13 mouse cellular contexts compared by ENCODE assay signal in the genomic region with DNA sequence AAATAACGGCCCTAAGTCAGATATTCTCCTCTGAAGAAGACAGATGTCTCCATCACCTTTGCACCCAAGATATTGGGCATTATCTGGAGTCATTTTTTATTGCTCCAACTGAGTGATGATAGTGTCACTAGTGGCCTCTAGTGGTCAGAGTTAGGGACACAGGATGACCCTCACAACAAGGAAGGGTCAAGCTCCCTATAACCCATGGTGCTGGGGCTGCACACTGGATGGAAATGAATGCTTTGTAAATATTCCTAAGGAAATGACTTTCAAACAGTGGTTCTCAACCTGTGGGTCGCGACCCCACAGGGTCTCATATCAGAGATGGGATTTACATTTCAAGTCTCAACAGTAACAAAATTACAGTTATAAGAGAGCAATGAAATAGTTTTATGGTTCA. TPM values are rescaled to one million over a fixed set of nuclear protein-coding genes. Genes with fewer than 3 reads are reported as not detected.
DNase-seq lines count a peak whose midpoint lies in the region; ATAC-seq and TF ChIP-seq lines count a peak whose summit lies in the region.
"Had no signal": no experiment of that assay in that cellular context is flagged by ENCODE, and none has a peak within 500 bp of the region (broad histone marks: within the 10 kb centered on the region; RNA-seq: fewer than 3 reads in every experiment).

No protein-coding gene starts in this region.

- H3K9me3 ChIP-seq in midbrain, postnatal 0 days (ENCODE audit: low read length) = no peaks in the 10 kb centered on the region
- H3K9me3 ChIP-seq in midbrain, embryonic 13.5 days = no peaks in the 10 kb centered on the region

- no peak overlapping the region for H3K9ac ChIP-seq in midbrain, postnatal 0 days (replicated peaks; ENCODE audit: low read length, poor library complexity, severe bottlenecking)
- no peak overlapping the region for H3K9ac ChIP-seq in midbrain, embryonic 13.5 days (replicated peaks)

- no peak overlapping the region for H3K4me2 ChIP-seq in midbrain, postnatal 0 days (ENCODE audit: low read depth, low read length, poor library complexity, severe bottlenecking)
- no peak overlapping the region for H3K4me2 ChIP-seq in midbrain, embryonic 13.5 days (replicated peaks)

- intact Hi-C loops in gastrocnemius, adult 2 months (cut with DNase I) = loop anchor here (2.0 to 5.0 kb wide), 2 partner anchors 40 to 58 kb away; no protein-coding TSS in a partner anchor
- intact Hi-C loops in gastrocnemius, postnatal 14 days (cut with DNase I; ENCODE audit: low total_unique reads) = loop anchor here (5.0 kb wide), 1 partner anchor 35 kb away; no protein-coding TSS in a partner anchor

- H3K4me3 ChIP-seq in gastrocnemius, adult 2 months = no peak overlapping the region
- H3K4me3 ChIP-seq in midbrain, postnatal 0 days (ENCODE audit: low read depth, low read length) = no peak overlapping the region
- H3K4me3 ChIP-seq in midbrain, embryonic 13.5 days (replicated peaks) = no peak overlapping the region
- H3K4me3 ChIP-seq in cortical plate, adult 2 months (ENCODE audit: insufficient read depth, low read length) = no peak overlapping the region
- H3K4me3 ChIP-seq: erythroblast, embryonic 14.5 days had no signal

- H3K27ac ChIP-seq in gastrocnemius, adult 2 months = no peak overlapping the region
- no peak overlapping the region for H3K27ac ChIP-seq in midbrain, postnatal 0 days (ENCODE audit: low read depth, low read length)
- no peak overlapping the region for H3K27ac ChIP-seq in midbrain, embryonic 13.5 days
- no peak overlapping the region for H3K27ac ChIP-seq in cortical plate, adult 2 months (ENCODE audit: insufficient read depth, low read length)
- H3K27ac ChIP-seq: macrophage had no signal

- no peak for DNase-seq in gastrocnemius, adult 2 months
- no peak for DNase-seq in gastrocnemius, postnatal 14 days
- DNase-seq in midbrain, postnatal 0 days (ENCODE audit: low spot score) = no peak
- no peak for DNase-seq in ovary, postnatal 36 days (ENCODE audit: low spot score)
- DNase-seq in layer of hippocampus, adult 8-10 months (ENCODE audit: low spot score in 2 of 2) = no peak
- DNase-seq in right cerebral cortex, postnatal 4 days = no peak
- DNase-seq: spleen, adult 18-20 months; thymus, postnatal 25 days had no signal

- no peaks in the 10 kb centered on the region for H3K4me1 ChIP-seq in midbrain, postnatal 0 days (ENCODE audit: insufficient read depth, low read length)
- H3K4me1 ChIP-seq in midbrain, embryonic 13.5 days (replicated peaks) = no peaks in the 10 kb centered on the region; the same call in 1 of the 2 replicates
- no peaks in the 10 kb centered on the region for H3K4me1 ChIP-seq in cortical plate, adult 2 months (ENCODE audit: control insufficient read depth, insufficient read depth, low read length)

- no peaks in the 10 kb centered on the region for H3K36me3 ChIP-seq in midbrain, postnatal 0 days (ENCODE audit: insufficient read depth, low read length)
- H3K36me3 ChIP-seq in midbrain, embryonic 13.5 days = no peaks in the 10 kb centered on the region

- TF ChIP-seq POLR2A in cortical plate, adult 2 months (IDR thresholded peaks at IDR 0.05; ENCODE audit: extremely low read depth, insufficient read depth, low read length) = no peak

- no peaks in the 10 kb centered on the region for H3K27me3 ChIP-seq in midbrain, postnatal 0 days (ENCODE audit: insufficient read depth, low read length)
- 0 out of 2 replicates have a peak, but pooled peaks cover 3% of the 10 kb centered on the region for H3K27me3 ChIP-seq in midbrain, embryonic 13.5 days

- WGBS in midbrain, postnatal 0 days = 47% methylated on average over 3 of the region's 3 CpGs
- WGBS in midbrain, embryonic 13.5 days = 53% methylated on average over 3 of the region's 3 CpGs

- ATAC-seq in midbrain, postnatal 0 days (ENCODE audit: low FRiP score) = no peak
- ATAC-seq in midbrain, embryonic 13.5 days = no peak

- TF ChIP-seq CTCF in gastrocnemius, adult 2 months (IDR thresholded peaks at IDR 0.05) = peak; percentile 70
- TF ChIP-seq CTCF in midbrain, postnatal 0 days (IDR thresholded peaks at IDR 0.05) = peak; percentile 55
- peak; percentile 31; the same call in 1 of the 2 replicates for TF ChIP-seq CTCF in cortical plate, adult 2 months (IDR thresholded peaks at IDR 0.05; ENCODE audit: extremely low read depth, insufficient read depth, low read length)

RNA-seq across cellular contexts. Expression of gene Cldn14, which starts 31.7 kb away (rescaled TPM):
- total RNA-seq in gastrocnemius, adult 2 months (2021) = not detected
- total RNA-seq in gastrocnemius, postnatal 14 days (2021) = not detected
- 0.76 TPM in 1 of 2 replicates, not detected in the other for total RNA-seq in midbrain, postnatal 0 days (2014; rRNA removed)
- 0.12 TPM in 1 of 2 replicates, not detected in the other for polyA plus RNA-seq in midbrain, postnatal 0 days (2015; fragmentation: Nextera tagmentation; extraction: Ambion mirVana)
- polyA plus RNA-seq in midbrain, embryonic 13.5 days (2015; fragmentation: Nextera tagmentation; extraction: Ambion mirVana) = not detected in 2 replicates
- polyA plus RNA-seq in cortical plate, adult 2 months (2012; rRNA removed) = 3.5 and 4.1 TPM in 2 replicates
- total RNA-seq in layer of hippocampus, adult 8-10 months (2022) = 1 to 10 TPM in 3 of 4 experiments, under 1 TPM in 1; 0.72 to 1.4 (median 1.3) TPM
- total RNA-seq: heart, adult 18-20 months had no signal
- polyA plus RNA-seq: macrophage had no signal
